Comparison of ENCODE assay signal across 10 mouse cellular contexts in genomic region chr12:116540608-116541007, GRCm38 (mm10). TPM values are rescaled to one million over a fixed set of nuclear protein-coding genes. Genes with fewer than 3 reads are reported as not detected.
DNase-seq lines count a peak whose midpoint lies in the region; ATAC-seq and TF ChIP-seq lines count a peak whose summit lies in the region.
"Had no signal": no experiment of that assay in that cellular context is flagged by ENCODE, and none has a peak within 500 bp of the region (broad histone marks: within the 10 kb centered on the region; RNA-seq: fewer than 3 reads in every experiment).

No protein-coding gene starts in this region.

- no peaks in the 10 kb centered on the region for H3K36me3 ChIP-seq in lung, postnatal 0 days (ENCODE audit: insufficient read depth, low read length)
- no peaks in the 10 kb centered on the region for H3K36me3 ChIP-seq in heart, embryonic 12.5 days
- H3K36me3 ChIP-seq: lung, embryonic 15.5 days had no signal

- ATAC-seq in lung, postnatal 0 days = peak; percentile 32; the same call in 1 of the 2 replicates
- no peak for ATAC-seq in heart, embryonic 12.5 days (ENCODE audit: insufficient number of reproducible peaks, low FRiP score)

- no peak overlapping the region for H3K4me2 ChIP-seq in lung, postnatal 0 days (replicated peaks; ENCODE audit: low read depth, low read length)
- H3K4me2 ChIP-seq in heart, embryonic 12.5 days = no peak overlapping the region
- H3K4me2 ChIP-seq: lung, embryonic 15.5 days had no signal

- H3K4me1 ChIP-seq in lung, postnatal 0 days (ENCODE audit: insufficient read depth, low read depth, low read length) = no peaks in the 10 kb centered on the region
- H3K4me1 ChIP-seq in heart, embryonic 12.5 days (replicated peaks) = no peaks in the 10 kb centered on the region
- H3K4me1 ChIP-seq: lung, embryonic 15.5 days had no signal

- H3K9ac ChIP-seq in lung, postnatal 0 days (replicated peaks; ENCODE audit: low read depth) = no peak overlapping the region
- H3K9ac ChIP-seq in heart, embryonic 12.5 days = no peak overlapping the region
- H3K9ac ChIP-seq: lung, embryonic 15.5 days had no signal

- DNase-seq in left cerebral cortex, postnatal 4 days = peak; percentile 28
- DNase-seq in left cerebral cortex, adult 18-20 months (ENCODE audit: low spot score in 2 of 2) = no peak
- DNase-seq in adrenal gland, postnatal 10 days = peak; percentile 68
- DNase-seq in cerebellum, postnatal 14 days = peak; percentile 62 to 77
- peak; percentile 71 for DNase-seq in lung, postnatal 0 days (ENCODE audit: low spot score)
- DNase-seq in spleen, postnatal 10 days (ENCODE audit: low spot score in 2 of 2) = no peak
- DNase-seq: thymus, adult 18-20 months had no signal

- intact Hi-C loops in left cerebral cortex, postnatal 4 days (cut with DNase I) = no loop called here

- no peaks in the 10 kb centered on the region for H3K9me3 ChIP-seq in lung, postnatal 0 days (ENCODE audit: low read length)
- no peaks in the 10 kb centered on the region for H3K9me3 ChIP-seq in heart, embryonic 12.5 days (replicated peaks)
- H3K9me3 ChIP-seq: lung, embryonic 15.5 days had no signal

- no peak for TF ChIP-seq EP300 in lung, postnatal 0 days (IDR thresholded peaks at IDR 0.05)

- 29% methylated on average over 1 of the region's 1 CpGs for WGBS in lung, postnatal 0 days
- 71% methylated on average over 1 of the region's 1 CpGs for WGBS in heart, embryonic 12.5 days

- TF ChIP-seq CTCF in lung, postnatal 0 days (IDR thresholded peaks at IDR 0.05) = no peak

- H3K4me3 ChIP-seq in lung, postnatal 0 days (ENCODE audit: low read depth, low read length) = no peak overlapping the region
- no peak overlapping the region for H3K4me3 ChIP-seq in heart, embryonic 12.5 days
- H3K4me3 ChIP-seq: lung, embryonic 15.5 days had no signal

- no peak overlapping the region for H3K27ac ChIP-seq in lung, postnatal 0 days (ENCODE audit: low read length)
- no peak overlapping the region for H3K27ac ChIP-seq in heart, embryonic 12.5 days (ENCODE audit: poor library complexity, severe bottlenecking)
- H3K27ac ChIP-seq: lung, embryonic 15.5 days had no signal

- no peaks in the 10 kb centered on the region for H3K27me3 ChIP-seq in lung, postnatal 0 days (replicated peaks; ENCODE audit: insufficient read depth, low read length)
- no peaks in the 10 kb centered on the region for H3K27me3 ChIP-seq in heart, embryonic 12.5 days (replicated peaks)
- H3K27me3 ChIP-seq: lung, embryonic 15.5 days had no signal

RNA-seq across cellular contexts. Expression of gene Ptprn2, which starts 55.1 kb away (rescaled TPM):
- 100 to 1,000 TPM; 172 to 180 TPM for total RNA-seq in left cerebral cortex, postnatal 4 days (2021)
- 100 to 1,000 TPM; 307 to 332 TPM for total RNA-seq in left cerebral cortex, adult 18-20 months (2021)
- 10 to 100 TPM; 13.1 to 17.2 TPM for total RNA-seq in adrenal gland, postnatal 10 days (2021)
- polyA plus RNA-seq in lung, postnatal 0 days (2015; fragmentation: Nextera tagmentation; extraction: Ambion mirVana) = 0.21 and 0.24 TPM in 2 replicates
- 0.05 TPM in 2 replicates for polyA plus RNA-seq in heart, embryonic 12.5 days (2016; fragmentation: Nextera tagmentation; extraction: Ambion mirVana)
- total RNA-seq: MEL had no signal

Comparison
In these comparisons a context has a peak if more than half of its experiments do, and no peak if none do; other contexts are left out.
1. DNase-seq: peak in left cerebral cortex, postnatal 4 days (single experiment), adrenal gland, postnatal 10 days (single experiment), cerebellum, postnatal 14 days (2 of 2) and lung, postnatal 0 days (single experiment); none in left cerebral cortex, adult 18-20 months (0 of 2) and spleen, postnatal 10 days (0 of 2).
2. RNA of gene Ptprn2, which starts 55.1 kb away (total RNA-seq): 307 to 332 TPM in left cerebral cortex, adult 18-20 months and 172 to 180 TPM in left cerebral cortex, postnatal 4 days; 13.1 to 17.2 TPM in adrenal gland, postnatal 10 days; every median in the first group is over 4 times any median in the second.